Mouse (Mus musculus): ENCODE data around the gene Marcksl1.

Marcksl1 gene

DNA sequence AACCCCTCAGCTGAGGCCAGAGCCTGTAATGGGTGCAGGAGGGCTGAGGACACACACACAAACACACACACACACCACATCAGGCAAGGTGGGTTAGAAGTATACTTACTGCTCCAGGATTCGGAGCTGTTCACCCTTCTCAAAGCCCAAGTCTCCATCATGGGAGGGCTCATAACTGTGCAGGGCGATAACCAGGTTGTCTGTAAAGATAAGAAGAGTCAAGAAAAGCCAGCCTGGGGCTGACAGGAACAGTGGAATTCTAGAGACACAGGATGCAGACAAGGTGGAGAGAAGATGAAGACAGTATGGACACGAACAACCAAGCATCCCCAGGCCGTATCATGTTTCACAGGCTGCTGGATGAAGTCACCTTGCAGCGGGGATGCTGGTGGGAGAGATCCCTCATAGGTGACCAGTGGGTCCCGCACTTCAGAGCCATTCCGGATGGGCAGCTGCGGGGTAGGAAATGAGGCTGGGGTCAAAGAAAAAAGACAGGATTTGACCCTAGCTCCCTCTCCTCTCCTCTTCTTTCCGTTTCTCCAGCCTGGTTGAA is 44.0 kb downstream of the Marcksl1 start:
- no peak for DNase-seq (ENCODE audit: low read depth, low spot score)

DNA sequence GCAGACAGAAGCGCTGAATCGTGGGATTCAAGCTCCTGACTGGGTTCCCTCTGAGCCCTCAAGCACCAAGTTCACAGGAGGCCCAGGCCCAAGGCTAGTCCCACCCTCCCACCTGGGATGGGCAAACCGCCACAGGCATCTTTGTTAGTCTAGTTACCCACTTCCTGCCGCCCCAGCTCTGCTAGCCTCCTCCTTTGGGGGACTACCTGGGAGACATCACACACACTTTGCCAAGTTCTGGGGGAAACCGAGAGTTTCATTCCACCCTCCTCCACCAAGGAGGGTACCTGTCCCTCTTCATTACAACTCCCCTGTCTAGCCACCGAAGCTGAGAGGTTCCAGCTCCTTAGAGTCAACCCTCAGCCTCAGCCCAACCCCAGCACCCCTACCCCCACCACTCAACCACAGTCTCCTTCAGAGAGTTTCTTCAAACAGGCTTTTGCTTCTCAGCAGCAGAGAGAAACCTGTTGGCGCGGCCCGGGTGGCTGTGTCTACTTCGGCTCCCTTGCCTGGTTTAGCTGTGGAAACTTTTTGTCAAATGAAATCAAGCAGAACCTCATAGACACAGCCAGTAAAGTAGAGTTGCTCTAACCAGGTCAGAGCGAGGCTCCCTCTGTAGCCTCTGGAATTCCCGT is 45.1 kb downstream of the Marcksl1 start:
- DNase-seq (ENCODE audit: low read depth, low spot score), result no peak

DNA sequence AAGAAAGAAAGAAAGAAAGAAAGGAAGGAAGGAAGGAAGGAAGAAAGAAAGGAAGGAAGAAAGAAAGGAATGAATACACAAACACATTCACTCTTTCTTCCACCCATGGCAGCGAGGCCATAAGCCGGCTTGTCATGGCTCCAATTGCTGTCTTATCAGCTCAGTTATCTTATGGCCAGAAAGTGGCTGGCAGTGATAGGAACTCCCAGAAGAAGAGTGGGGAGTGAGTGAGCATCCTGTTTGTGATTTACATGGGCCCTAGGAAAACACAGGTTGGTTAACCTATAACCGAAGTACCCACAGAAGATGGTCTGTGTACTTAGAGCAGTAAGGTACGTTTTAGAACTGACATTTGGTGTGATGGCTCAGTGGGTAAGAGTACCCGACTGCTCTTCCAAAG is 47.8 kb downstream of the Marcksl1 start:
- no peak for DNase-seq (ENCODE audit: low read depth, low spot score)

DNA sequence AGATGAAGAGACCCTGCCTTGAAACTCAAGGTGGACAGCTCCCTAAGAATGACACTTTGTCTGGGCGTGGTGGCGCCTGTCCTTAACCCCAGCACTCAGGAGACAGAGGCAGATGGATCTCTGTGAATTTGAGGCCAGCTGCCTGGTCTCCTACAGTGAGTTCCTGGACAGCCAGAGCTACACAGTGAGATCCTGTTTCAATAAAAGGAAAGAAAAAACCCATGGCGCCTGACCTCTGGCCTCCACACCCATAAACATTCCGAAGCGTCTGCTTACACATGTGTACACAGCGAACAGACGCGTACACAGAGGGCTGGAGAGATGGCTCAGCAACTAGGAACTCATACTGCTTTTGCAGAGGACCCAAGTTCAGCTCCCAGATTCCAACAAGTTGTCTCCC is 50.3 kb downstream of the Marcksl1 start:
- DNase-seq (ENCODE audit: low read depth, low spot score), result no peak

GRCm38 (mm10) chr4:129565139-129565538 is 51.8 kb downstream of the Marcksl1 start:
- no peak for DNase-seq (ENCODE audit: low read depth, low spot score)
